Mouse (Mus musculus) testis, postnatal 10 days (tissue): Measurements from ENCODE around the gene Tmem210.
"Not testable (repeated sequence)": the region's sequence is repeated elsewhere in the genome, so short reads cannot be mapped to it uniquely, and the experiment has no call there.

ENCODE experiments used
- DNase-seq: peaks from one replicate; pipeline ENCODE4 v3.0.0; 2021; ENCODE audit warnings: low spot score

Tmem210 gene

DNA sequence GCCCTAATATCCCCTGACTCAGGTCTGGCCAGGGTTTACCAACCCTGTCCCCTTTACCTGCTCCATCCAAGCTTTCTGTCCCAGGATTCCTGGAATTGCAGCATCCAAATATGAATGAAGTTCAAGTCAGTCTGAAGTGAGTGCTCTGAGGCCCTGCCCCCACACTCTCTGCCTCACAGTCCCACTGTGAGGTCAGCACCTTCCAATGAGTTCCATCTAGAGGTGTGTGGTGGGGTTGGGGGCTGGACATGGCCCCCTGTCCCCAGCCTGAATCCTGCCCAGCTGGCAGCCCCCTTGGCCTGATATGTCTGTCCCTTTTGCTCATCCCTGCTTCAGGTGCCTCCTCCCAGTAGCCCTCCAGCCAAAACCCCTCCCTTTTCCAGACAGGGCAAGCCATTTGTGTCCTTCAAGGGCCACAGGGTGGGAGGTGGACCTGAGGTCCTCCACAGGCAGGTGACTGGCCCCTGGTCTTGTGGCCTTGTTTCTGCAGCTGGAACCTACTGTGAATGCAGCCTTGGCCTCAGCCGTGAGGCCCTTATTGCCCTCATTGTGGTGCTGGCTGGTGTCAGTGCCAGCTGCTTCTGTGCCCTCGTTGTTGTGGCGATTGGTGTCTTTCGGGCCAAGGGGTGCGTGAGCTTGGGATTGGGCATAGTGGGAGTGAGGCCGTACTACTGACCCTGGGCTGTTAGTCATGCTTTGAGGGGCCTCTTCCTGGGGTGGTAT lies at the start of gene Tmem210:
Tmem210 (plus strand) TSS at position 219 of the 723 bp plus-strand sequence.
- no peak for DNase-seq

- DNase-seq, result no peak
Measured at GRCm38 (mm10) chr2:25239766-25240165, 48.2 kb upstream of the Tmem210 start.

- no peak for DNase-seq
Measured at GRCm38 (mm10) chr2:25240310-25240709, 47.6 kb upstream of the Tmem210 start.

- peak; percentile 88 for DNase-seq
Measured at GRCm38 (mm10) chr2:25240723-25241437, 47.1 kb upstream of the Tmem210 start.

DNA sequence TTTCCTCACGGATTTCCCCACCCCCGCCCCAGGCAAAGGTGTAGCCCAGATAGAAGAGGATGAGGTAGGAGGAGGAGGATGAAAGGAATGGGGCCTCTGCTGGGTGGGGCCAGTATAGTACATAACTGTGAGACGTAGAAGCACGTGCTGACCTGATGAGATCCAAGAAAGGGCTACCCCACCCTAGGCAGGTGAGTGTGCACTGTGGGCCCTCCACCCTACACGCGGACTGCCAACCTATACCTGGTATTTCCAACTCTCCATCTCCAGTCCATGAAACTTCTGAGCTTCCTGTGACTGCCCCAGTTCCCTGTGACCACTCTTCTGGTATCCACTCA lies 46.5 kb upstream of the Tmem210 start:
- no peak for DNase-seq

GRCm38 (mm10) chr2:25242101-25242506 lies 45.8 kb upstream of the Tmem210 start, which contains the start of the genes Rnf208 and Cysrt1:
Gene Rnf208, plus strand, starts transcription at chr2:25242255.
Gene Cysrt1, minus strand, starts transcription at chr2:25242452.
- DNase-seq, result no peak

DNA sequence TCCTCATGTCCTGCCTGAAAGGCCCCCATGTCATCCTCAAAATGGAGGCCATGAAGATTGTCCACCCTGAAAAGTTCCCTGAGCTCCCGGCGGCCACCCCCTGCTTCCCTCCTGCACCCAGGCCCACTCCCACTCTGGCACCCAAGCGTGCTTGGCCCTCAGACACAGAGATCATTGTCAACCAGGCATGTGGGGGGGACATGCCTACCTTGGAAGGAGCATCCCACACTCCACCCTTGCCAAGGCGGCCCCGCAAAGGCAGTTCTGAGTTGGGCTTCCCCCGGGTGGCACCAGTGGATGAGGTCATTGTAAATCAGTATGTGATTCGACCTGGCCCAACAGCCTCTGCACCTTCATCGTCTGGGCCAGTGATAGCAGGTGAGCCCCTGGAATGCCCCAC lies 44.6 kb upstream of the Tmem210 start:
- peak; percentile 69 for DNase-seq

- DNase-seq, result no peak
Measured at GRCm38 (mm10) chr2:25244144-25244543, 43.8 kb upstream of the Tmem210 start.

DNA sequence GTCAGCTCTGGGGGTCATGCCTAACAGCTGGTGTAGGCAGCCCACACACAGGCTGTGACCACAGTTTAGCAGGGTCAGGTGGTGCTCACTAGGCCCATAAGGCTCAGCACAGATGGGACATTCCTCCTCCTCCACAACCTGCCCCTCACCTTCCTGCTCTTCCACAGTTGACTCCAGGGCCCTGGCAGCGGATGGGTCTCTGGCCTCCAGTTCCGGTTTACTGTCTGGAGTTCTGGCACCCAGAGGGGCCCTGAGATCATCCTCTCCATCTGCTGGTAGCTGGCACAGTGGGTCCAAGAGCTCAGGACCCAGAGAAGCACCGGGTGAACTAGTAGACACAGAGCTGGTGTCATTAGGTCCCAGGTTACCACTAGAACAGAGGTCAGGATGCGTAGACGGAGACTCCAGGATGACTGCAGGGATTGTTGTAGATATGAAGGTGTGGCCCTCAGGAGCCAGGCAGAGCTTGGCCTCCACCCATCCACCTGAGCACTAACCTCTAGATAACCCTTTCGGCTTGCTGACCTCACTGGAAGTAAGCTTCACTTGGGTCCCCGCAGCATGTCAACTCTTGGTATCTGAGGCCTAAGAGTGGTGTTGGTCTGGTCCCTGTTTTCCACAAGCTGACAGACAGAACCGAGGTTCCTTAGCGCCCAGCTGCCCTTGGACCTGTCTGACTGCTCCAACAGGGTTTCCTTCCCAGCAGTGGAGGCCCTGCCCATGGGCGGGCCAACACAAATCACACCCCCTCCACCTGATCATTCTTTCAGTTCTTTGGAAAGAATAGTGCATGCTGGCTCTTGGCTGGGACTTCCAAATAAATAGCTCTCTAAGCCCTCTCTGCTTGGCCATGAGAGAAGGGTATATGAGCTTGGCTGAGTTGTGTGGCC lies 41.5 kb upstream of the Tmem210 start, which contains the start of gene AL732309.1:
AL732309.1 (minus strand) TSS at position 681 of the 890 bp plus-strand sequence.
- no peak for DNase-seq

DNA sequence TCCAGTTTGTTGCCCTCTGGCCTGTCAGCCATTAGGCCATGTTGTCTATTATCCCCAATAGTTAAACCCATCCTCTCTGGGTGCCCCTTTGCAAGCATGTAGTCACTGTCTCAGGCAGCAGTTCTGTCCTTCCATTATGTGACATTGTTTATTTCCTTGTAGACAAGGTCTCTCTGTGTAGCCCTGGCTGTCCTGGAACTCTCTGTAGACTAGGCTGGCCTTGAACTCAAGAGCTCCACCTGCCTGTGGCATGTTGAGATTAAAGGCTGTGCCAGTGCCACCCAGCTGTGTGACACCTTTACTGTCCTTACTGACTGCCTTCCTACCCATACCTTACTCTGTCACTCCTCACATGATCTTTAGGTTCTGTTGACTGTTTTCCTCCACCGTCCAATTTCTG lies 35.6 kb upstream of the Tmem210 start:
- DNase-seq, result no peak

DNA sequence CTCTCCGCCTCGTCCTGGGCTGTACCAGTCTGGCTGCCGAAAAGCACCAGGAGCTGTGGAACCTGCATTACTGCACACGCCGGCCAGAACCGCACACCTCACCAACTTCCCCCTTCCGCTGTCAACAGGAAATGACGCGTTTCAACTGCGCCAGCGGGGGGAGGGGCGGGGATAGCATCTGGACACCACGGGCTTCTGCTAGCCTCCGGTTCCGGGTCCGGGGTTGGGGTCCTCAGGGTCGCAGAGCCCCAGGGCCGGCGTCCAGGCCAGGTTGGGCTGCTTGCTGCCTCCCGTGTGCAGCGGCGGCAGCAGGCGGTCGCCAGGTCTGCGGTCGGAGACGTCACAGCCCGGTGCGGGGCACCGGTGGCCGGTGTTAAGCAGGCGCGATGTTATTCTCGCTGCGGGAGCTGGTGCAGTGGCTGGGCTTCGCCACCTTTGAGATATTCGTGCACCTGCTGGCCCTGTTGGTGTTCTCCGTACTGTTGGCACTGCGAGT lies 32.6 kb upstream of the Tmem210 start, which contains the start of gene Tmem203:
Tmem203 (plus strand) TSS at position 156 of the 496 bp plus-strand sequence.
- DNase-seq, result peak; percentile 95

- peak; percentile 75 for DNase-seq
Measured at GRCm38 (mm10) chr2:25256443-25257109, 31.4 kb upstream of the Tmem210 start.

- not testable (repeated sequence) for DNase-seq
Measured at GRCm38 (mm10) chr2:25257250-25257649, 30.7 kb upstream of the Tmem210 start.

- no peak for DNase-seq
Measured at GRCm38 (mm10) chr2:25258887-25259286, 29.1 kb upstream of the Tmem210 start.

- DNase-seq, result no peak
Measured at GRCm38 (mm10) chr2:25261870-25262269, 26.1 kb upstream of the Tmem210 start.

DNA sequence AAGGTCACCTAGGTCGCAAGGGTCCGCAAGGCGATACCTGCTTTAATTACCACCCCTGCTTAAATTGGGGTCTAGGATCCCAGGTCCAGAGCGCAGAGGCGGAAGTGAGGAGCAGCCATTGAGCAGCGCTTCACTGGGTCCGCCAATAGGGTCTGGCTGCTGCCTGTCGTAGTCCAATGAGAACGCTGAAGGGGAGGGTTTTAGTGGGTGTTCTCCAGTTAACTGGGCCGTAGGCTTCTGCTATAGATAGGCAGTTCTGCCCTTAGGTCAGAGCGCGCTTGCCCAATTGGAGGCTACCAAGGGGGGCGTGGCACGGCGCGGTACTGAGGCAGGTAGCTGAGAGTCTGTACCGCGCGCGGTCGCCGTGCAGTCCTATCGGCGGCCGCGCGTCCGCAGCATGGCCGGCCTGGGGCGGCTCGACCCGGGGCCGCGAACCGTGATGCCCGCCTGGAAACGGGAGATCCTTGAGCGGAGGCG lies 25.6 kb upstream of the Tmem210 start, which contains the start of gene Tprn:
Tprn (plus strand) TSS at position 328 of the 477 bp plus-strand sequence.
- DNase-seq, result peak; percentile 93

- DNase-seq, result peak; percentile 62
Measured at GRCm38 (mm10) chr2:25262795-25263622, 24.9 kb upstream of the Tmem210 start.

DNA sequence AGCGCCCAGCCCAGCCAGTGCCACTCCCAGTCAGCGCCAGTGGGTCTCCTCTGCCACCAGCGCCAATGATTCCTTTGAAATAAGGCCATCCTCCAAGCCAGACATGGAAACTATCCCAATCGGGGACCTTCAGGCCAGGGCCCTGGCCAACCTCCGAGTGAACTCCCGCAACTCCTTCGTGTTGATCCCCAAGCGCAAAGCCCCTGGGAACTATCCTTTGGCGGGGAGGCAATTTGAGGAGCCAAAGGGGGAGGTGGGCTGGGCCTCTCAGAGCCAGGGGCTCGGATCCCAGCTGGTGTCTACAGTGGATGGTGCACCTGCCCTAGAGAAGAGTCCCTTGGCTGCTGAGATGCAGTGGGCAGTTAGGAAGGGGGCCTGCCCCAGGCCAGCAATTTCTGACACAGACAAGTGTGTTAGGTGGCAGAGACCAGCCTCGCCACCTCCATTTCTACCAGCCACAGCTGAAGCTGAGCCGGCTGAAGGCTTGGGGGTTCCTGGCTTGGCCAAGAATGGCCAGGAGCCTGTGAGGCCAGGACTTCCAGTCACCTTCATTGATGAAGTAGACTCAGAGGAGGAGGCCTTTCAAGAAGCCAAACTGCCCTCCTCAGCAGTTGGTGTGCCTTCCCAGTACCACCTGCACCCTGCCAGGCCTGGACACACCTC lies 24.2 kb upstream of the Tmem210 start:
- no peak for DNase-seq

DNA sequence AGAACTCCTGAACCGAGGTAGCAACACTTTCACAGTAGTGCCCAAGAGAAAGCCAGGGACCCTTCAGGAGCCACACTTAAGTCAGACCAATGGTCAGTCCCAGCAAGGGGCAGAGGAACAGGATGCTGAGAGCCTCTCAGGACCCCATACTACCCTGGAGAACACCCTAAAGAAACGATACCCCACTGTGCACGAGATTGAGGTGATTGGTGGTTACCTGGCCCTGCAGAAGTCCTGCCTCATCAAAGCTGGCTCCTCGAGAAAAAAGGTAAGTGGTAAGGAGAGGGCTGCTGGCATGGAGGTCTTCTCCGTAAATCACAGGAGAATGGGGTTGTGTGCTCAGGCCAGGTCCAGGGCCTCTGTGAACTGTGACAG lies 23.7 kb upstream of the Tmem210 start:
- DNase-seq, result no peak

DNA sequence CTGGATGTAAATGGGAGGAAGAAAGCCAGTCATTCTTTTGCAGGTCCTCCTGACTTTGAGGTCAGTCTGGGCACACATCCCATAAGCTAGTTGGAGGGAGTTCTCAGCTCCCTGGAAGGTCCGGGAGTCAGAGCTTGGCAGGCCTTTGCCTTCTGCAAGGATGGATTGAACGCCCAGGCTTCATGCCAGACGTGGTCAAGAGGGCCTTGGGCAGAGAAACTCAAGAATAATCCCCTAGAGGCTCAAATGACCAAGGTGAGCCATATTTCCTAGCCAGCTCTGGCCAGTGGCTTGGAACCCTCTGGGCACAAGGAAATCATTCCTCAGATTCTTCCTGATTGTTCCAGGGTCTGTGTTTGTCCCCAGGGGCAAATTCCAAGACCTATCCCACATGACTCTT lies 23.1 kb upstream of the Tmem210 start:
- no peak for DNase-seq
